Mouse (Mus musculus) cerebellum, adult 9-11 months (tissue): ENCODE data around the gene Ptprf.

Experiments used
- DNase-seq: peaks from one replicate; pipeline ENCODE4 v3.0.0; 2022

Ptprf gene

GRCm38 (mm10) chr4:118281444-118282181, 9.6 kb downstream of the Ptprf start:
- no peak for DNase-seq

DNA sequence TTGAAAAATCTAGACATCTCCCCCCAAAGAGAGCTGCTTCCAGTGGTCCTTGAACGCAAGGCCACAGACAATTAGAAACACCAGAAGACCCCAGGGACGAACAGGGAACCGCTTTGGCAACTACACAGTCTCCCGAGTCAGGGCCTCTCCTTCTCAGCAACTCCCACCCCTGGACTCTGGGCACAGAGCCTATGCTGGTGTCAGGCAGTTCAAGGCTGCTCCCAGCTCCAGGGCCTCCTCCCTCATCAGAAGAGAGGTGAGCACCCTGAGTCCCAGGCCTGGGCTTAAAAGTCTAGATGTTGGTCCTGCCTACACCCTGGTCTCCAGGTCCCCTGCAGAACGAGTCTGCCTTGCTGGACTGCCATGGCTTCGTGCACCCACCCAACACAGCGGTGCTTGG, 10.7 kb downstream of the Ptprf start:
- DNase-seq, result no peak

- peak; percentile 43 for DNase-seq
These were observed 14.5 kb downstream of the Ptprf start for GRCm38 (mm10) chr4:118276520-118277232.

- no peak for DNase-seq
These were observed 15.3 kb downstream of the Ptprf start for GRCm38 (mm10) chr4:118275601-118276519.

- no peak for DNase-seq
These were observed 16.7 kb downstream of the Ptprf start for GRCm38 (mm10) chr4:118274521-118274920.

DNA sequence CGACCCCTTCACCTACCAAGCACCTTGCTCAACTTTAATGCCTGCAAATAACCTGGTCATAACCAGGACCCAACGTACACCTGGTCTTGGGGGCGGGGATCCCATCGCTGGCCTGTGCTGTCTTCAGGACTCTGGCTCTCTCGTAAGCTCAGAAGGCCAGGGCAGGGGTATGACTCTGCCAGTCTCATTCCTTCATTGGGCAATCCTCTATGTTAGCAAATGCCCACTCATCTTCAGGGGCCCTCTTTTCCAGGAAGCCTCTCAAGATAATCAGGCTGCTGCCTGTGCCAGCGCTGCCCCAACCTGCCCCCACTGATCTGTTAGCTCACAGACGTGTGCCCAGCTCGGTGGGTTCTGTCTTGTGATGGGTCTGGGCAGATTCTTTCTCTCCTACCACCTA, 17.2 kb downstream of the Ptprf start:
- DNase-seq, result no peak

DNA sequence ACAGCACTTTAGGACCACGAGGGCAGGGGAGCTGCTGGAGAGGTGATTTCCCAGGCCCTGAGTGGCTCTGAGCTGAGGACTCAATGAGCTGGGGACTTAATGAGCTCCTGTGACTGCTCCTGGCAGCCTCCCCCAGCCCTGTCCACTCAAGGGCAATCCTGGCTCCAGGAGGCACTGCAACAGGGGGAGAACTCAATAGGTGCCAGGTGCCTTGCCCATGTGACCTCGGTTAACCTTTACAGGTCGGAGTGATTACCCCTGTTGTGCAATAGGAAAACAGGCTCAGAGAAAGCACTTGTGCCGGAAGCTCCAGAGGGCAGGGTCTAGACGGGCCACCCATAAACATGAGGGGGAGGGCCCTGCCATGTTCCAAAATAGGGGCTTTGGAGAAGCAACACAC, 17.7 kb downstream of the Ptprf start:
- DNase-seq, result no peak

- DNase-seq, result no peak
These were observed 18.3 kb downstream of the Ptprf start for GRCm38 (mm10) chr4:118272871-118273270.

- DNase-seq, result peak; percentile 62
These were observed 18.9 kb downstream of the Ptprf start for GRCm38 (mm10) chr4:118272258-118272657.

DNA sequence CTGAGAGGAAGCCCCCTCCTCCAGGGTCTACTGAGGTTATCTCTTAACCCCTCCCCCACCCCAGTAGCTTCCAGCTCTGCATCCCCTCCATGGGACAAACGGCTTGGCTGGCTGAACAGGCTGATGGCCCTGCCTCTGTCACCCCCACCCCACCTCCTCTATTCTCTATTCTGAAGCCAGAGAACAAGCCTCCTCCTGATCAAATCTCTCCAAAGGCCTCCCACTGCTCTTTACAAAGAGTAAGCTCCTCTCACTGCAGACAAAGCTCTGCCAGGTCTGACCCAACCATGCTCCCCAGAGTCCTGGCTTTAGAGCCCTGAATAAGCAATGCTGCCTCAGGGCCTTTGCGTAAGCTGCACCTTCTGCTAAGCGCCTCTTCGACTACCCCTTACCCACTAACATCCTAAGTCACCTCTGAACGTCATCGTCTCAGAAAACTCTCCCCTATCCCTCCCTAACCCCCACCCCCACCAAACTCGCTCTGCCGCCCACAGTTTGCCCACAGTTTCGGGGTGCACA, 19.6 kb downstream of the Ptprf start:
- DNase-seq, result no peak

DNA sequence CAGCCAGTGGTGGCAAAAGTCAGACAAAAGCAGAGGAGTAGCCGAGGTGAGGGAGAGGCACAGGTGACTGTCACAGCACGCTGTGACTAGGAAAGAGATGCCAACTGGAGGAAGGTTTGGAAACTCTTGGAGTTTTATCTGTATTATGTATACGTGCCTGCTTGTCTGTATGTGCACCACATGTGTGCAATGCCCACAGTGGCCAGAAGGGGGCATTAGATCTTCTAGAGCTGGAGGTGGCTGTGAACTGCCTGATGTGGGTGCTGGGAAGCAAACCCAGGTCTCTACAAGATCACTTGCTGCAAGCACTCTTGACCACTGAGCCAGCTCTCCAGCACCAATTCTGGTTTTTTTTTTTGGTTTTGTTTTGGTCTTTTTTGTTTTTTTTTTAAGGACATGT, 20.5 kb downstream of the Ptprf start:
- no peak for DNase-seq

- DNase-seq, result no peak
These were observed 21.2 kb downstream of the Ptprf start for GRCm38 (mm10) chr4:118269999-118270398.

GRCm38 (mm10) chr4:118268429-118269212, 22.6 kb downstream of the Ptprf start:
- no peak for DNase-seq

DNA sequence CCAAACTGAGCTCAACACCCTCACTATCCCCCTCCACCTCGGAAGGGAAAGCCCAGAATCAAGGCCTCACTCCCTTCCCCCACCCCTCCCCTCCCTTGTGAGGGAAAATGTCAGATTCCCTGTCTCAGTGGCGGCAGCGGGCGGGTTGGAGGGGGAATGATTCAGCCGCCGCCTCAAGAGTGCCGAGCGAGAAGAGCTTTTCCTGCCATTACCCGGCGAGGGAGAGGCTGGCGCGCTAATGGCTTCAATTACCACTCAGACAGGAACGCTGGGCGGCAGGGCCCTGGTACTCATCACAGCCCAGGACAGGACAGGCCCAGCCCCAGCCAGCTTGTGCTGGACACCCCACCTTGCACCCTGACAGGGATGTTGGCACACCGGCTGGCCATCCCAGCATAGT, 25.6 kb downstream of the Ptprf start:
- no peak for DNase-seq

- no peak for DNase-seq
These were observed 29.3 kb downstream of the Ptprf start for GRCm38 (mm10) chr4:118261771-118262473.

- DNase-seq, result no peak
These were observed 29.9 kb downstream of the Ptprf start for GRCm38 (mm10) chr4:118261291-118261690.

- peak; percentile 64 for DNase-seq
These were observed 30.5 kb downstream of the Ptprf start for GRCm38 (mm10) chr4:118260551-118261267.

- no peak for DNase-seq
These were observed 31.3 kb downstream of the Ptprf start for GRCm38 (mm10) chr4:118259782-118260463.

DNA sequence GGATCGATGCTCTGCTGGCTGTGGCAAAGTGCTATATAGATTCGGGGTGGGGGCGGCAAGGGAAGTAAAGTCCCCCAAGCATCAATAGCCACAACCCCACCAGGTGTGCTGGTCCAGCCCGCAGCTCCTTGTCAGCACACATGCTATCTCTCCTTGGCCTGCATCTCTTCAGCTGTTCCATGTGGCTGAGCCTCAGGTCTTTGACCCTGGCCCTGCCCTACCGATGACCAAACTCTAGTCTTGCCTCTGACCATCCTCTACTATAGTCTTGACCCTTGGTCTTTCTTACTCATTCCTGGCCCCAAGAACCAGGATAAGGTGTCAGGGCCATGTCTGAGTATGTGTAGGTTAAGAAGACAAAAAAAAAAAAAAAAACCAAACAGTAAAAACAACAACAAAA, 33.2 kb downstream of the Ptprf start:
- DNase-seq, result no peak

DNA sequence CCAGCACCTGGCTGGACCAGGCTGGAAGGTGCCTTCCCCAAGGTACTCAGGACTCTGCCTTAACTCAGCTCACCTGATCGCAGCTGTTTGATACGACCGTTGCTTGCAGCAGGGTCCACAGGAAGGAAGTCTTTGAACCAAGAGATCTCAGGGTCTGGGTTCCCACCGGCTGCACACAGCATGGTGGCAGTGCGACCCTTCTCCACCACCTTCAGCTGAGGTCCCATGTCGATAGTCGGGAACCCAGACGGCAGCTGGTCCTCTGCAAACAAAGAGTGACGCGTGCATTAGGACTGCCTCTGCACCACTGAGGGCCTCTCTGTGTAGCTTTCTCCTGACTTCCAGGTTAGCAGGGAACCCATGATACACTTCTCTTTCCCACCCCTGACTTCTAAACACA, 33.8 kb downstream of the Ptprf start:
- no peak for DNase-seq
